Mouse (Mus musculus): ENCODE data around the gene Gas7. TPM values are rescaled to one million over a fixed set of nuclear protein-coding genes. Genes with fewer than 3 reads are reported as not detected.

Gas7 gene
- polyA plus RNA-seq, 1 experiment from 2014 or later = 7.4 TPM

- H3K9ac ChIP-seq = no peak overlapping the region
- H3K4me2 ChIP-seq = no peak overlapping the region
- WGBS = 72% methylated on average over 6 of the region's 6 CpGs
- no peak overlapping the region for H3K4me3 ChIP-seq
- peaks cover 10% of the 10 kb centered on the region; the same call in 1 of the 2 replicates for H3K4me1 ChIP-seq (replicated peaks)
- ATAC-seq (ENCODE audit: insufficient number of reproducible peaks, low FRiP score) = no peak
- no peaks in the 10 kb centered on the region for H3K9me3 ChIP-seq (replicated peaks)
- H3K36me3 ChIP-seq = no peaks in the 10 kb centered on the region
- H3K27ac ChIP-seq (ENCODE audit: poor library complexity, severe bottlenecking) = no peak overlapping the region
- H3K27me3 ChIP-seq (replicated peaks) = no peaks in the 10 kb centered on the region
Observed at GRCm38 (mm10) chr11:67644632-67645149, 189.5 kb downstream of the Gas7 start.

GRCm38 (mm10) chr11:67647745-67648144, 192.5 kb downstream of the Gas7 start:
- Histone ChIP-seq H3K4me1 (replicated peaks) (peaks cover 15% of the 10 kb centered on the region; the same call in 1 of the 2 replicates), H3K9ac (no peak overlapping the region), H3K4me2 (no peak overlapping the region), H3K9me3 (replicated peaks) (no peaks in the 10 kb centered on the region), H3K27ac (ENCODE audit: poor library complexity, severe bottlenecking) (no peak overlapping the region), H3K27me3 (replicated peaks) (no peaks in the 10 kb centered on the region), H3K4me3 (no peak overlapping the region), H3K36me3 (no peaks in the 10 kb centered on the region)
- WGBS = 26% methylated on average over 5 of the region's 5 CpGs
- ATAC-seq (ENCODE audit: insufficient number of reproducible peaks, low FRiP score) = no peak

- no peak overlapping the region for H3K27ac ChIP-seq (ENCODE audit: poor library complexity, severe bottlenecking)
- H3K9me3 ChIP-seq (replicated peaks) = no peaks in the 10 kb centered on the region
- no peak overlapping the region for H3K4me3 ChIP-seq
- 71% methylated on average over 11 of the region's 11 CpGs for WGBS
- H3K36me3 ChIP-seq = no peaks in the 10 kb centered on the region
- H3K4me1 ChIP-seq (replicated peaks) = peaks cover 15% of the 10 kb centered on the region; the same call in 1 of the 2 replicates
- H3K9ac ChIP-seq = no peak overlapping the region
- no peak for ATAC-seq (ENCODE audit: insufficient number of reproducible peaks, low FRiP score)
- no peak overlapping the region for H3K4me2 ChIP-seq
- H3K27me3 ChIP-seq (replicated peaks) = no peaks in the 10 kb centered on the region; the same call in 1 of the 2 replicates
Observed at GRCm38 (mm10) chr11:67648651-67649407, 193.6 kb downstream of the Gas7 start.

GRCm38 (mm10) chr11:67649971-67650707, 194.9 kb downstream of the Gas7 start:
- H3K27me3 ChIP-seq (replicated peaks) = no peaks in the 10 kb centered on the region; the same call in 1 of the 2 replicates
- H3K4me3 ChIP-seq = no peak overlapping the region
- no peaks in the 10 kb centered on the region for H3K36me3 ChIP-seq
- no peak overlapping the region for H3K9ac ChIP-seq
- H3K27ac ChIP-seq (ENCODE audit: poor library complexity, severe bottlenecking) = no peak overlapping the region
- H3K4me2 ChIP-seq = no peak overlapping the region
- WGBS = 54% methylated on average over 10 of the region's 10 CpGs
- H3K4me1 ChIP-seq (replicated peaks) = peaks cover 13% of the 10 kb centered on the region; the same call in 1 of the 2 replicates
- no peaks in the 10 kb centered on the region for H3K9me3 ChIP-seq (replicated peaks)
- no peak for ATAC-seq (ENCODE audit: insufficient number of reproducible peaks, low FRiP score)

GRCm38 (mm10) chr11:67651731-67652130, 196.5 kb downstream of the Gas7 start:
- WGBS = 68% methylated on average over 6 of the region's 6 CpGs
- no peak overlapping the region for H3K4me2 ChIP-seq
- H3K27ac ChIP-seq (ENCODE audit: poor library complexity, severe bottlenecking) = no peak overlapping the region
- H3K9me3 ChIP-seq (replicated peaks) = no peaks in the 10 kb centered on the region
- no peak overlapping the region for H3K9ac ChIP-seq
- H3K4me1 ChIP-seq (replicated peaks) = peaks cover 13% of the 10 kb centered on the region; the same call in 1 of the 2 replicates
- no peaks in the 10 kb centered on the region for H3K36me3 ChIP-seq
- ATAC-seq (ENCODE audit: insufficient number of reproducible peaks, low FRiP score) = no peak
- H3K4me3 ChIP-seq = no peak overlapping the region
- H3K27me3 ChIP-seq (replicated peaks) = no peaks in the 10 kb centered on the region; the same call in 1 of the 2 replicates

GRCm38 (mm10) chr11:67652194-67652892, 197.1 kb downstream of the Gas7 start:
- H3K27ac ChIP-seq (ENCODE audit: poor library complexity, severe bottlenecking) = no peak overlapping the region
- H3K9ac ChIP-seq = no peak overlapping the region
- no peaks in the 10 kb centered on the region for H3K9me3 ChIP-seq (replicated peaks)
- no peak overlapping the region for H3K4me3 ChIP-seq
- no peaks in the 10 kb centered on the region; the same call in 1 of the 2 replicates for H3K27me3 ChIP-seq (replicated peaks)
- WGBS = 15% methylated on average over 14 of the region's 14 CpGs
- no peak; the same call in 1 of the 2 replicates for ATAC-seq (ENCODE audit: insufficient number of reproducible peaks, low FRiP score)
- H3K4me2 ChIP-seq = no peak overlapping the region
- no peaks in the 10 kb centered on the region for H3K36me3 ChIP-seq
- peaks cover 13% of the 10 kb centered on the region; the same call in 1 of the 2 replicates for H3K4me1 ChIP-seq (replicated peaks)

- peaks cover 10% of the 10 kb centered on the region; the same call in 1 of the 2 replicates for H3K4me1 ChIP-seq (replicated peaks)
- no peak overlapping the region for H3K9ac ChIP-seq
- no peak for ATAC-seq (ENCODE audit: insufficient number of reproducible peaks, low FRiP score)
- H3K36me3 ChIP-seq = no peaks in the 10 kb centered on the region
- H3K27me3 ChIP-seq (replicated peaks) = no peaks in the 10 kb centered on the region; the same call in 1 of the 2 replicates
- WGBS = 48% methylated on average over 6 of the region's 6 CpGs
- H3K9me3 ChIP-seq (replicated peaks) = no peaks in the 10 kb centered on the region
- H3K4me2 ChIP-seq = no peak overlapping the region
- no peak overlapping the region for H3K4me3 ChIP-seq
- no peak overlapping the region for H3K27ac ChIP-seq (ENCODE audit: poor library complexity, severe bottlenecking)
Observed at GRCm38 (mm10) chr11:67652893-67653255, 197.6 kb downstream of the Gas7 start.

- Histone ChIP-seq H3K27me3 (replicated peaks) (no peaks in the 10 kb centered on the region; the same call in 1 of the 2 replicates), H3K27ac (ENCODE audit: poor library complexity, severe bottlenecking) (no peak overlapping the region), H3K4me2 (no peak overlapping the region), H3K9me3 (replicated peaks) (no peaks in the 10 kb centered on the region), H3K4me1 (replicated peaks) (peaks cover 10% of the 10 kb centered on the region; the same call in 1 of the 2 replicates), H3K36me3 (no peaks in the 10 kb centered on the region), H3K9ac (no peak overlapping the region), H3K4me3 (no peak overlapping the region)
- no peak for ATAC-seq (ENCODE audit: insufficient number of reproducible peaks, low FRiP score)
- 80% methylated on average over 9 of the region's 9 CpGs for WGBS
Observed at GRCm38 (mm10) chr11:67653521-67654090, 198.4 kb downstream of the Gas7 start.

GRCm38 (mm10) chr11:67654514-67654913, 199.3 kb downstream of the Gas7 start:
- no peak for ATAC-seq (ENCODE audit: insufficient number of reproducible peaks, low FRiP score)
- Histone ChIP-seq H3K27ac (ENCODE audit: poor library complexity, severe bottlenecking) (no peak overlapping the region), H3K4me3 (no peak overlapping the region), H3K4me2 (no peak overlapping the region), H3K9ac (no peak overlapping the region), H3K27me3 (replicated peaks) (no peaks in the 10 kb centered on the region; the same call in 1 of the 2 replicates), H3K4me1 (replicated peaks) (peaks cover 10% of the 10 kb centered on the region; the same call in 1 of the 2 replicates), H3K36me3 (no peaks in the 10 kb centered on the region), H3K9me3 (replicated peaks) (no peaks in the 10 kb centered on the region)
- 85% methylated on average over 4 of the region's 4 CpGs for WGBS

- WGBS = 61% methylated on average over 17 of the region's 17 CpGs
- no peak overlapping the region for H3K4me3 ChIP-seq
- no peak overlapping the region for H3K27ac ChIP-seq (ENCODE audit: poor library complexity, severe bottlenecking)
- no peak overlapping the region for H3K9ac ChIP-seq
- 0 out of 2 replicates have a peak, but pooled peaks cover 2% of the 10 kb centered on the region for H3K36me3 ChIP-seq
- H3K9me3 ChIP-seq (replicated peaks) = no peaks in the 10 kb centered on the region
- H3K4me2 ChIP-seq = no peak overlapping the region
- no peaks in the 10 kb centered on the region; the same call in 1 of the 2 replicates for H3K27me3 ChIP-seq (replicated peaks)
- ATAC-seq (ENCODE audit: insufficient number of reproducible peaks, low FRiP score) = no peak
- H3K4me1 ChIP-seq (replicated peaks) = peaks cover 10% of the 10 kb centered on the region; the same call in 1 of the 2 replicates
Observed at GRCm38 (mm10) chr11:67655236-67655959, 200.2 kb downstream of the Gas7 start.
